Mouse (Mus musculus): Measurements from ENCODE around the gene Tfdp2. TPM values are rescaled to one million over a fixed set of nuclear protein-coding genes. Genes with fewer than 3 reads are reported as not detected.
"Not testable (repeated sequence)": the region's sequence is repeated elsewhere in the genome, so short reads cannot be mapped to it uniquely, and the experiment has no call there.

The Tfdp2 gene
- total RNA-seq (2021): 10 to 100 TPM; 45.7 to 60.1 TPM
- long read RNA-seq, experiment 1, transcript Tfdp2-209 (14 exons, 1,713 nt): major isoform, 5 of 25 reads
- long read RNA-seq, experiment 1, partial matches to known transcripts: 0 of 25 reads
- long read RNA-seq, experiment 1, other reads (novel, unspliced or antisense): 20 of 25 reads
- long read RNA-seq, experiment 2, full-length matches to known transcripts: 11 of 84 reads
- long read RNA-seq, experiment 2, partial matches to known transcripts: 7 of 84 reads
- long read RNA-seq, experiment 2, other reads (novel, unspliced or antisense): 66 of 84 reads

DNA sequence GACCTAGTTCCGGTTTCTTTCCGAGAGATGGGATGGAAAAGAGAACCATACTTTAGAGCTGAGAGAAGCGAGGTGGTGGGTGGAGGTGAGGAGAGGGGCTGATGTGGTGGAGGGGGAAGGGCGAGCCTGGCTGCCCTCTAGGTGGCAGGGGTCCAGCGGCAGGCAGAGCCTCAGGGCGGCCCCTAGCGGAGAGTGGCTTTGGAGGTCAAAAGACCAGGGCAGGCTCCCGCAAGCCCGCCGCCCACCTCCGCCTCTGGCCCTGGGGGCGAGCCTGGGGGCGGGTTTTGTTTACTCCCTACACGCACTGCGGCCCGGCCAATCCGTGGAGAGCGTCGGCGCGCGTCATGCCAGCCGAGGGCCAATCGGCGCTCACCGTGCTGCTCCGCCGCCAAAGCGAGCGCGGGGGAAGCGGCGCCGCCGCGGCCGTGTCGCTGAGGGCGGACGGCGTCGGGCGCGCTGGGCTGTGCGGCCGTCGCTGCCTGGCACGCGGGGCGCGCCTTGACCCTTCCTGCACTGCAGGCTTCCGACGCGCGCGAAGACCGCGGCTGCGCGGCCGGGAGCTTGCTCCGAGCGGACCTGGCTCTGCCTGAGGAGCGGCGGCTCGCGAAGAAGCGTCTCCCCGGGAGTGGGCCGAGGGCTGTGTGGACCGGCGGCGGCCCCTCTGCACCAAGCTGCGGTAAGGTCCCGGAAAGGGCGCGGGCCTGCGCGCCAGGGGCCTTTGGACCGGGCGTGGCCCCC, at the start of gene Tfdp2:
Tfdp2 (plus strand) TSS at position 391 of the 738 bp plus-strand sequence.
- DNase-seq (ENCODE audit: low spot score in 2 of 2): peak; percentile 86 to 87

DNA sequence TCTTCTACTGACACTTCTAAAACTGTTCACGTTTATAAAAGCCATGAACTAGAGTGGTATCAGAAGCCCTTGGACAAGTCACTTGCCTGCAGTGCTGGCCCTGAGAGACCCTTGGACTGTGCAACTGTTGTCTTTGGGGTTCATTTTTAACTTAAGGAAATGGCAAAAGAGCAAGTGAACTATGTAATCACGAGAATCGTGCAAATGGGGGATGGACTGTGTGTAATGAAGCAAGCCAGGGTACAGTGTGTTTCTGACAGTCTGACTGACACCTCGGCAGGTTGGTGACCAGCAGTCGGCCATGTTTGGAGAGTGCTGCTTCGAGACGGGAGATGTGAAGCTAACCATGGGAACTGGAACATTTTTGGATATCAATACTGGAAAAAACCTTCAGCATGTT, 43.3 kb upstream of the Tfdp2 start:
- DNase-seq (ENCODE audit: low spot score in 2 of 2): no peak

DNA sequence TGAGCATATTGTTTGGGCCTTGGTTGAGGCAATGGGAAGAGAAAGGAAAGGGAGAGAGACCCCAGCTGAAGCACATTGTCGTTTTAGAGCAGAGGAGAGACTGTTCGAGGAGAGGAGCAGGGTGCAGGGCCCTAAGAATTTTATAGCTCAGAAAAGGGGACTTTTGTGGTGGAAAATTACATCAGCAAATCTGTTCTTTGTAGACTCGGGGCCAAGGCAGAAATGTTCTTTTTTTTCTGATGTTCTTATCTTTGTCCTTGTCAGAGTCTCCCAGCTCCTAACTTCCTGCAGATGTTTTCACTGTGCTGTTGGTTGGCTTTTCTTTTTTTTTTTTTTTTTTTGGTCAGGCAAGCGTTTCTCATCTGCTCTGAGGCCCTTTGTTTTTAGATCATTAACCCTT, 37.6 kb upstream of the Tfdp2 start:
- DNase-seq (ENCODE audit: low spot score in 2 of 2): no peak

DNA sequence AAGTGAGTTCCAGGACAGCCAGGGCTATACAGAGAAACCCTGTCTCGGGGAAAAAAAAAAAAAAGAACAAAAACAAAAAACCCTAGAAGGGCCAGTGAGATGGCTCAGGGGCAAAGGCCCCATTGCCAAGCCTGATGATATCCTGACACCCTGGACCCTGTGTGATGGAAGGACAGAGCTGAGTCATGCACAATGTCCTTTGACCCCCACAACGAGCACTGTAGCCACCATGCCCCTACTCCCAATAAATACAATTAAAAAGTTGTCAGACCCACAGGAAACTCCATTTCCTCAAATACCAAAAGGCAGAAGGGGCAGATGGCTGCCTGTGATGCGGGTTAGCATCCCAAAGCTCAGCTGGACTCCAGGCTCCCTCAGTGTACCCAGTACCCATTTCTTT, 37.0 kb upstream of the Tfdp2 start:
- no peak for DNase-seq (ENCODE audit: low spot score in 2 of 2)

DNA sequence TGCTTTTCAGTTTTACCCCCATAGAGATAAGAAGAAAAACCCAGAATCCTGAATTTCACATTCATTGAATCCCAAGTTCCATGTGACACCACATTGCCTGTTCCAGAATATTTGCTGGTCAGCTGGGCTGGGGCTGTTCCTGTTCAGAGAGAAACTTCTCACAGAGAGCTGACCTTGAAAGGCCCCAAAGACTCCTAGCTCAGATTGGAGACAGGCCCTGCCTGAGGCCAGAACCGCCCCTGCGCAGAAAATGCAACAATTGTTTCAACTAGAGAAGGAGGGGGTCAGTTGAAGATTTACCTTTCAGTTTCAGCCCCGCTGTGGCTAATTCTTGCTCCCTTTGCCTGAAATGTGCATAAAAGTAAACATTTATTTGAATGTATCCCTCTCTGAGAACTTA, 35.3 kb upstream of the Tfdp2 start:
- DNase-seq (ENCODE audit: low spot score in 2 of 2): no peak

DNA sequence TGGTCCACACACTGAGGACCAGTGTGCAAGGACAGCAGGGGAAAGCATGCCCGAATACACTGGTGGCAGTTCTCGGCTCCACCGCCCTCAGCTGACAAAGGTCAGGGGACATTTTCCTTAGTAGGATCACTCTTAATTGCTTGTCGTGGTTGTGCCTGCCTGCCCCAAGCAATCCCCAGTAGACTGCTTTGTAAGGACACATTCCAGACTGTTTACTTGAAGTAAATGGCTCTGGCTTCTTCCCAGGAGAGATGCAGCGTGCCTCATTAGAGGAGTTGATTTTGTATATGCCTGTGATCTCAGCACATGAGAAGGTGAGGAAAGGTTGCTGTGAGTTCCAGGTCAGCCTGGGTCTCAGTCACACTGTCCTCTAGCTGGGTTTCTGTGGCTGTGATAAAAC, 33.7 kb upstream of the Tfdp2 start:
- DNase-seq (ENCODE audit: low spot score in 2 of 2): no peak

DNA sequence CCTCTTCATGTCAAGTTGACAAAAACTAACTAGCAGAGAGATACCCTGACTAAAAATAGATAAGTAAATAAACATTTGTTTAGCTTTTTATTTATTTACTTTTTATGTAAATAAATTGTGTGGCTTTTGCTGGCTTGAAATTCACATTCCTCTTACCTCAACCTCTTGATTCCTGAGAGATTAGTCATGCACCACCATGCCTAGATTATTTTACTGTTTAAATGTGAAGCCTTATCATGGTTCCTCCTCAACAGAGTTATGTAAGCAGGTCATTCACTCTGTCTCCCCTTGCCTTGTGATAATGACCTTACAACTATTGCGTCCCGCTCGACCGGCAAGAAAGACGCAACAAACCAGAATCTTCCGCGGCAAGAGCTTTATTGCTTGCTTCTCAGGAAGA, 32.6 kb upstream of the Tfdp2 start:
- no peak for DNase-seq (ENCODE audit: low spot score in 2 of 2)

DNA sequence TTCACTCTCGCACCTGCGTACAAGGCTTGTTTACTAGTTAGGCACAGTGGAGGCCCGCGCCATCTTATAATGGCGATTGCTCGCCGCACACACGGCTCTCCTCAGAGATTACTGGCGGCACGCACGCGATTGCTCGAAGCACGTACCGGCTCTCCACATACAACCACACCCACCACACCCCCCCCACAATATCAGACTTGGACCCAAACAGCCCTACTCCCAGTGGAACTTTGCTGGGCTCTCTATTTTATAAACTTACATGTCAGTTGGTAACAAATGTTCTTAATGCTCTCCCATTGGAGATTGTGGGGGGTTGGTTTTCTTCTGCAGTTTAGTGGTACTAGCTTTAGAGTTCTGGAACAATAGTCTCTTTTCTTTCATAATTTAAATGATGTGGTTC, 32.1 kb upstream of the Tfdp2 start:
- DNase-seq (ENCODE audit: low spot score in 2 of 2): not testable (repeated sequence)

DNA sequence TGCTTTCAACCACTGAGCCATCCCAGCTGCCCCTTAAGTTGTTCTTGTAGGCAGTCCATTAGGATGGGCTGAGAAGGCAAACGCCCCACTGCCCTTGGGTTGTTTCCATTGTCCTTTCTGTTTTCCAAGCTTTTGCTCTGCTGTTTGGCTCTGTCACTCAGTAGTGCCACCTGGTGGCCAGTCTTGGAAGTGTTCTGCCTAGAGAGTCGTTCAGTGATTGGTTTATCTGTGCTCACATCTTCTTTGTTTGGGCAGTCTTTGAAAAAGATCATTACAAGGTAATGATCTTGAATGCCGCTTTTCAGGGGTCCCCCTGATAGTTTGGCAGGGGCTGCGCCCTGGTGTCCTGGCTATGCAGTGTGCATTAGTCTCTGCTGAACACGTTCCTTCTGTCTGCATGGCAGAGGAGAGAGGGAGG, 28.9 kb upstream of the Tfdp2 start:
- DNase-seq (ENCODE audit: low spot score in 2 of 2): peak; percentile 82 to 84

DNA sequence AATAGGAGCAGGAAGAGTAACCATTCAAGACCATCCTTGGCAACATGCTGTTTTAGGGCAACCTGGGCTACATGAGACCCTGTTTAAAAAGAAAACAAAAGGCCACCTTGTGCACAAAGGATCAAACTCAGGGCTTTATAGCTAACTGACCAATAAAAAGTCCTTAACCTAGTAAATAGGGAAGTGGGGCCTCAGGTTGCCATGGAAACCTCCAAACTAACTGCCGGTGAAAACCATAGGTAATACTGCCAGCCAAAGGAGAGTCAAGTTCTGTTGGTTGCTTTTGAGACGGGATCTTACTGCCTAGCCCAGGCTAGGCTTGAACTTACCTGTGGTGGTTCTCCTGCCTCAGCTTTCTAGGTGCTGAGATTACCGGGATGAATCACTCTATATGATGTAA, 25.5 kb upstream of the Tfdp2 start:
- no peak for DNase-seq (ENCODE audit: low spot score in 2 of 2)

DNA sequence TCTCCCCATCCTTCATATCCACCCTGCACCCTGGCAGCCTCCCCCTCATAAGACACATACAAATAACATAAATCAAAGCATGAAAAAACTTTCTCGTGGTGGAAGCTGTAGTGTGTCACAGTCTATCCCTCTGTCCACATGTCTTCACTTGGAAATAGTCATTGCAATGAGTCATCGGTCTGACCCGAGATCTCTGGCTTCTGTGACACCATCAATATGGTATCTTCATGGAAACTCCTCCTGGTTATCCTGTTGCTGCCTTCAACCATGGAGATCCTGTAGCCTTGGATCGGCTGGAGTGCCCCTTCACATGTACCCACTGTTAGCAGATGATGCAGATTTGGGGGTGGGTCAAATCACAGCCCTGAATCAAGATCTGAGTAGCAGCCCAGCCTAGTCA, 11.2 kb upstream of the Tfdp2 start:
- no peak for DNase-seq (ENCODE audit: low spot score in 2 of 2)

DNA sequence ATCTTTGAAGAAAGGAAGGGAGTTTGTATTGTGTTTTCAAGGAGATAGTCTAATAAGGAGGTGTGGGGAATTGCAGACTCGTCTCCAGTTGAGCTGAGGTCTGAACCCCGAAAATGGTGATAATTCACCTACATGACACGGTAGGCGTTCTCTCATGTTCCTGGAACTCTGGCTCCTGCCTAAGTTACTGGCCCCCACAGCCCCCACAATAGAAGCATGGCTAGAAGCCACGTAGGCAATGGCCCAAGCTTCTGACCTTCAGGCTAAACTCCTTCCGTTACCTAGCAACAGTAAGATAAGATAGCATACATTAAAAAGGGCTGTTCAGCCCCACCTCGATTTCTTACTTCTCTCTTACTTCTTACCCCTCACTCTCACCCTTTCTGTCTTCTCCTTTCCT, 9.4 kb upstream of the Tfdp2 start:
- no peak for DNase-seq (ENCODE audit: low spot score in 2 of 2)

DNA sequence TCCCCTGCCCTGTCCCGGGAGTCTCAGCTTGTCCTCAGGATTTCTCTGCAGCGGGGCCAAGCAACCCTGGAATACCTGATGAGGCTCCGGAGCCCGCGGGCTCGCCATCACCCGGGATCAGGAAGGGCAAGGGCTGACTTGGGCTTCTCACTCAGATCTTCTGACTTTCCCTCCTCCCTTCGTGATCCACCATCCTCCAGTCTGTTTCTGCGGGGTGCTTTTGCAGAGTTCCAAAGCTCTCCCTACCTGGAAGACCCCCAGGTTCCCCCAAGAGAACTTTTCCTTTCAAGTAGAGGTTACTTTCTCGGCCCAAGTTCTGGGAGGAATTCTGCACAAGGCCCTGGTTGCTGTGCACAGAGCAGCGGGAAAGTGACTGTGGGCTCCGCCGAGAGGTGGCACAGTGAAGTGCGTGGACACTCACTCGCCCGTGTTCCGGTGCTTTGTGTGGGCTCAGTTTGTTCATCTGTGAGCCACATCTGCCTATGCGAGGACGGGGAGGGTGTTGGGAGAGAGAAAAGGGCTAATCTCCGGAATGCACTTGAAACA, 634 bp downstream of the Tfdp2 start:
- peak; percentile 31 to 38 for DNase-seq (ENCODE audit: low spot score in 2 of 2)

DNA sequence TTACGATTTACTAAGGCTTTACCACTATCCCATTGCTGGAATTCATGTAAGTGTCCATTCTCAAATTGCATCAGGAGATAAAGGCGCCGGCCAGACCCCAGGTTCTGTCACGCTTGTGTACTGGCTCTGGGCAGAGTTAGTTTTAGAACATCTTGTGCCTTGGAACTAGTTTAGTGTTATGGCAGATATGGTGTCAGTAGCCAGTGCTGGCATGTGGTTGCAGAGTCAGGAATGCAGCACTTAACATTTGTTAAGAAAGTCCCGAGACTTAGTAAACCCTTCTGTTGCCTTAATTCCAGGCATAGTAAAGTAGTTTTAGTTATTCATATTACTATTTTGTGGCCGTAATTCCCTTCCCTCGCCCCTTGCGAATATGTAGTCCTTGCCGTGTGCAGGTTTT, 1.7 kb downstream of the Tfdp2 start:
- no peak for DNase-seq (ENCODE audit: low spot score in 2 of 2)

DNA sequence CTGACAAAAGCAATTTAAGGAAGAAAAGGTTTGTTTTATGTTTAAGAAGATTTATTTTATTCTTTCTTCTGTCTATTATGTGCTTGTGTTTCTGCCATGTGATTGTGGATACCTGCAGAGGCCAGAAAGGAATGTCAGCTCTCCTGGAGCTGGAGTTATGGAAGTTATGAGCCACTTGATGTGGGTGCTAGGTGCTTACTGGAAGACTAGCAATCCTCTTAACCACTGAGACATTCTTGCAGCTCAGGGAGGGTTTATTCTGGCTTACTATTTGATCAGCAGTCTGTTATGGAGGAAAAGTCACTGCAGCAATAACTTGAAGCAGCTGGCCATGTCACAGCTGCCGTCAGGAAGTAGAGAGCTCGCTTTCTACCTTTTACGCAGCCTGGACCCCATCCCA, 7.6 kb downstream of the Tfdp2 start:
- no peak for DNase-seq (ENCODE audit: low spot score in 2 of 2)

DNA sequence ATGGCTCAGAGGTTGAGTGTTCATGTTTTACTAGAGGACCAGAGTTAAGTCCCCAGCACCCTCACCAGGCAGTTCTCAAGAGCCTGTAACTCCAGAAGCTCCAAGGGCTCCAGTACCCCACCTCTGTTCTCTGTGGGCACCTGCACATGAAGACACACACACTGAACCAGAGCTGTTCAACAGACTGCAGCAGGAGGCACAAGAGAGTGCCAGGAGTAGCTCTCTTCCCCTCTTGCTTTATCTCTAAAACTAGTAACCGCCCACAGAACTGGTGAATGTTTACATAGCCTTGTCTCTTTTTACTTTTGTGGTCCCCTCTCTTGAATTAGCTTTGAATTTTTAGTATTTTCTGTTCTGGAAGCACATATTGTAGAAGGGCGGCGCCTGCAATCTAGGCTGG, 11.4 kb downstream of the Tfdp2 start:
- no peak for DNase-seq (ENCODE audit: low spot score in 2 of 2)

DNA sequence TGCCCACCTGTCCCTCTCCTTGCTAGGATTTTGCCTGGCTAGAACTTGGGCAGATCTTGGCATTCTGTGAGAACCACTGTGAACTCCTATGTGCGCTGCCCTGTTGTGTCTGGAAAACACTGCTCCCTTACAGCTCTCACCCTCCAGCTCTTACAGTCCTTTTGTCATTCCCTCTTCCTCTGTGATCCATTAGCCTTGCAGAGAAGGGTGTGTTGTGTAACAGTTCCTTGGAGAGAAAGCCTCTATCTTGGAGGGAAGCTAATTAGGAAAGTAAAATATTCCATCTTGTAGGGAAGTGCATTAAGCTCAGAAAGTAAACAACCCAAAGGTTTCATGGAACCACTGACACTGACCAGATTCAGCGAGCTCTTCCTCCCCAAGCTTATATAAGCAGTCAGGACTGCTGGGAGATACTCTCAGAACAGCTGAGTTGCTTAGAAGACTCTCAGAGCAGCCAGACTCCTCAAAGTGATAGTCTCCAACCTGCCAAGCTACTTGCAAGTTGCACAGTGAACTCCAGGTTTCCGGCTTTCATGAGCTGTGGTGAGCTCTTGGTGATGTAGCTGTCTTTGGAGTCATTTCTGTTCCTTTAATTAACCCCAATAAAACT, 17.1 kb downstream of the Tfdp2 start:
- DNase-seq (ENCODE audit: low spot score in 2 of 2): no peak

DNA sequence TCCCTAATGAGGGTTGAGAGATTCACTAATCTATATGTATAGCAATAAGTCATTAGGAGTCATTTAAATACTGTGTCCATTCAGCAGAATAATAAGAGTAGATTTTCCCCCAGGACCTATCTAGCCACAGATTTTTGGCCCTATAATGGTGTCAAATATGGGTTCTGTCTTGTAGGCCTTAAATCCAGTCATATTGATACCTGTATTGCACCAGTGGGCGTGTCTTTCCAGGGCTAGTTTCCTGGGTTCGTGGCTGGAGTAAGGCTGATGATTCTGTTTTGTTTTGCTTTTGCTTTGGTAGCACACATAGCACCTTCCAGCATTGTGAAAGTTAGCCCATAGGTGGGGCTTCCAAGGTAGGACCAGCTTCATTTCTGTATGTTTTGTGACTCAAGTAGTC, 18.1 kb downstream of the Tfdp2 start:
- DNase-seq (ENCODE audit: low spot score in 2 of 2): no peak

DNA sequence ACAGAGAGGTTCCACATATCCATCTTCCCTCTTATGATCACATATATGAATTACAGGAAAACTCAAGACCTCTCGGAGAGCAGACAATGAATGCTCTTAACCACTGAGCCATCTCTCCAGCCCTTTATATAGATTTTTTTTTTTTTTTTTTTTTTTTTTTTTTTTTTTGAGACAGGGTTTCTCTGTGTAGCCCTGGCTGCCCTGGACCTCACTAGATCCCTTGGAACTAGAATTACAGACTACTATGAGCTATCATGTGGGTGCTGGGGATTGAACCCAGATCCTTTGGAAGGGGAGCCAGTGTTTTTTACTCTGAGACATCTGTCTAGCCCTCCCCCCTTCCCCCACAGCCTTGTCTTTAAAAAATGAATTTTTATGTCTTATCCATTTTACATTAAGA, 21.2 kb downstream of the Tfdp2 start:
- no peak for DNase-seq (ENCODE audit: low spot score in 2 of 2)

DNA sequence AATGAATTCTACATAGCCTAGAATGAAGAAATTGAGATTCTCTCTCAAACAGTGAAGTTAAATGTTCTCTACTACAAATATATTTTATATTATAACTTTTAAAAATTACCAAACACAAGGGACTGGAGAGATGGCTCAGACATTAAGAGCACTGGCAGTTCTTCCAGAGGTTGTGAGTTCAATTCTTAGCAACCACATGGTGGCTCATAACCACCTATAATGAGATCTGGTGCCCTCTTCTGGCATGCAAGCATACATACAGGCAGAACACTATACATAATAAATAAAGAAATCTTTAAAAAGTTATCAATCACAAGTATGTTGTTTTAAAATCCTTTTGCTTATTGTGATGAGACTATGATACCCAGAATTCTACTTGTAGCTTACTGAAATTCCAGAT, 21.7 kb downstream of the Tfdp2 start:
- no peak for DNase-seq (ENCODE audit: low spot score in 2 of 2)

DNA sequence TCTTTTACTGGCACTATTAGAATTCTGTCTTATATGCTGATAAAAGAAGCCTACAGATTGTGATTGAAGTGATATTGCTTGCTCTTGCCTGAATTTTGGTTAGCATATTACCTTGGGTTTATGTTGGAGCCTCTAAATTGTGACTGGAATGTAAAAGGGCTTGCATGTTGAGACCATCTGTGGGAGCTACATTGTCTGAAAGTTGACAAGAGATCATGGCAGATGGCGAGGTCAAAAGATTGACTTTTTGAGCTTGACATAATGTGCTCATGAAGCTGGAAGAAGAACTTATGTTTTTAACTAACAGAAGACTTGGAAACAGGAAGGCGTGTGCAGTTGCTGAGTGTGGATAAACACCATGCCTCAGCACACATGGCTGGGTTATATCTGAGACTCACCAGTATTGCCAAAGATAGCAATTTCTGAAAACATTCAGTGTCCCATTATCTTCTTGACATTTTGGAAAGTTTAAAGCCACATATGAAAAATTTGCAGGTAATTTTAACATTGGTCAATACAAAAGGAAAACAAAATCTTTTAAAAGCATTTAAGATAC, 23.1 kb downstream of the Tfdp2 start:
- no peak for DNase-seq (ENCODE audit: low spot score in 2 of 2)

DNA sequence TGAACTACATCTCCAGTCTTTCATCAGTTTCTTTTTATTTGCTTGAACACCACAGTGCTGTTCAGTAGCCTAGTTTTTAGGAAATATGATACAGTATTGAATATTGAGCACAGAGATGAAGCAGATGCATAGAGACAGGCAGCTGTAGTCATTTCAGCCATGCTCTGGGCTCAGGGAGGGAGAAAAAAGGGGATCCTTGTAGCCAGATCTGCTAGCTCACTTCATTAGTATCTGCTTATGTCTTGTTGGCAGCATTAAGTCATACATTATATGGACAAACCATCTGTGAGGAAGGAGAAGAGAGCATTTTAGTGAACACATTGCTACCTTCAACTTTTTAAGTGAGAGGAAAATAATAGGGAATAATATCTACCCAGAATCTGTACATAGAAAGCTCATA, 24.3 kb downstream of the Tfdp2 start:
- DNase-seq (ENCODE audit: low spot score in 2 of 2): no peak
